Mouse (Mus musculus) CH12.LX (cell line): ENCODE results near the gene Rest. TPM values are rescaled to one million over a fixed set of nuclear protein-coding genes. Genes with fewer than 3 reads are reported as not detected.

Source experiments
- DNase-seq: peaks from one replicate; pipeline ENCODE4 v3.0.0-alpha.2; 2013; ENCODE audit errors: extremely low read depth
- H3K27ac ChIP-seq: 2 replicates; pipeline ENCODE4 v1.5.1; 2012; ENCODE audit warnings: low read depth, mild to moderate bottlenecking, control low read depth, moderate library complexity; ENCODE audit not compliant: insufficient read depth
- H3K27me3 ChIP-seq: replicated peaks from 2 replicates; pipeline ENCODE3; 2012; ENCODE audit warnings: inconsistent platforms
- H3K36me3 ChIP-seq, 2 experiments: replicated peaks in 1 of 2; 2 replicates each; pipeline versions ENCODE3 to v1.6.1; 2012; ENCODE audit warnings: inconsistent platforms in 1 of 2, low read length in 1 of 2, mild to moderate bottlenecking in 1 of 2, mixed read lengths in 1 of 2, moderate library complexity in 1 of 2; ENCODE audit not compliant: control insufficient read depth in 1 of 2, insufficient read depth in 1 of 2
- H3K4me1 ChIP-seq, 2 experiments: 2 replicates each; pipeline ENCODE4 v1.6.1; 2012; ENCODE audit warnings: inconsistent platforms in 1 of 2, moderate library complexity in 1 of 2; ENCODE audit not compliant: insufficient read depth in 2 of 2, control insufficient read depth in 1 of 2
- H3K4me2 ChIP-seq: 2 replicates; pipeline ENCODE4 v1.6.1; 2012; ENCODE audit warnings: low read depth, mild to moderate bottlenecking, control low read depth; ENCODE audit not compliant: poor library complexity, insufficient read depth, severe bottlenecking
- H3K4me3 ChIP-seq, 3 experiments: fragments of 150-350 bp in 1 of 3; sonication (generic) in 1 of 3; replicated peaks in 1 of 3; 2 replicates each; pipeline versions ENCODE3 to v1.5.1; 2011 to 2012; ENCODE audit warnings: low read depth in 2 of 3, low read length in 2 of 3, mild to moderate bottlenecking in 2 of 3, moderate library complexity in 2 of 3, control low read depth in 1 of 3, improper control_type of control experiment in 1 of 3, inconsistent platforms in 1 of 3, mixed read lengths in 1 of 3; ENCODE audit not compliant: poor library complexity in 1 of 3
- H3K79me2 ChIP-seq: replicated peaks from 2 replicates; pipeline ENCODE4 v1.6.1; 2012; ENCODE audit warnings: mild to moderate bottlenecking, moderate library complexity; ENCODE audit not compliant: control insufficient read depth, poor library complexity, insufficient read depth, severe bottlenecking; ENCODE audit errors: extremely low read depth
- H3K9ac ChIP-seq: 2 replicates; pipeline ENCODE4 v1.6.1; 2012; ENCODE audit warnings: low read depth, mild to moderate bottlenecking, control low read depth, moderate library complexity; ENCODE audit not compliant: insufficient read depth
- H3K9me3 ChIP-seq: replicated peaks from 2 replicates; pipeline ENCODE3; 2012; ENCODE audit warnings: low read length, inconsistent platforms, mixed read lengths
- BHLHE40 ChIP-seq: IDR thresholded peaks from 2 replicates; pipeline ENCODE4 v1.6.1; 2011; ENCODE audit warnings: mild to moderate bottlenecking, low read depth, low read length, improper control_type of control experiment
- CHD1 ChIP-seq: IDR thresholded peaks from 2 replicates; pipeline ENCODE4 v1.6.1; 2012; ENCODE audit warnings: low read depth, low read length, improper control_type of control experiment, inconsistent platforms
- CHD2 ChIP-seq: IDR thresholded peaks from 2 replicates; pipeline ENCODE4 v1.6.1; 2011; ENCODE audit warnings: low read length, improper control_type of control experiment
- CTCF ChIP-seq, 2 experiments: IDR thresholded peaks in 1 of 2; conservative IDR thresholded peaks in 1 of 2; 2 replicates each; pipeline ENCODE4 v1.5.1; 2011 to 2012; ENCODE audit warnings: low read depth in 2 of 2, low read length in 2 of 2, improper control_type of control experiment in 1 of 2, inconsistent platforms in 1 of 2, mild to moderate bottlenecking in 1 of 2, moderate library complexity in 1 of 2
- E2F4 ChIP-seq: IDR thresholded peaks from 2 replicates; pipeline ENCODE4 v1.6.1; 2011; ENCODE audit warnings: low read depth, low read length, improper control_type of control experiment; ENCODE audit not compliant: insufficient replicate concordance
- ELF1 ChIP-seq: IDR thresholded peaks from 2 replicates; pipeline ENCODE4 v1.6.1; 2014; ENCODE audit warnings: low read depth, mild to moderate bottlenecking, inconsistent platforms, low read length, improper control_type of control experiment
- EP300 ChIP-seq: IDR thresholded peaks from 2 replicates; pipeline ENCODE4 v1.6.1; 2011; ENCODE audit warnings: low read length, improper control_type of control experiment
- ETS1 ChIP-seq: conservative IDR thresholded peaks from 2 replicates; pipeline ENCODE4 v1.6.1; 2012; ENCODE audit warnings: low read depth, mild to moderate bottlenecking, inconsistent platforms, low read length, improper control_type of control experiment, moderate library complexity
- GABPA ChIP-seq: IDR thresholded peaks from 2 replicates; pipeline ENCODE4 v1.6.1; 2012; ENCODE audit warnings: low read depth, low read length, improper control_type of control experiment, inconsistent platforms; ENCODE audit not compliant: insufficient replicate concordance
- HCFC1 ChIP-seq: IDR thresholded peaks from 2 replicates; pipeline ENCODE4 v1.6.1; 2012; ENCODE audit warnings: low read depth, mild to moderate bottlenecking, inconsistent platforms, low read length, improper control_type of control experiment
- IRF4 ChIP-seq: IDR thresholded peaks from 2 replicates; pipeline ENCODE4 v1.6.1; 2014; ENCODE audit warnings: low read depth, mild to moderate bottlenecking, inconsistent platforms, low read length, improper control_type of control experiment
- JUN ChIP-seq: IDR thresholded peaks from 2 replicates; pipeline ENCODE4 v1.6.1; 2011; ENCODE audit warnings: low read depth, mild to moderate bottlenecking, low read length, improper control_type of control experiment, moderate library complexity; ENCODE audit not compliant: insufficient read depth
- JUND ChIP-seq: conservative IDR thresholded peaks from 2 replicates; pipeline ENCODE4 v1.6.1; 2011; ENCODE audit warnings: low read depth, low read length, improper control_type of control experiment
- KAT2A ChIP-seq: IDR thresholded peaks from 2 replicates; pipeline ENCODE4 v1.6.1; 2012; ENCODE audit warnings: low read length, improper control_type of control experiment, inconsistent platforms; ENCODE audit not compliant: insufficient replicate concordance
- MAFK ChIP-seq: IDR thresholded peaks from 2 replicates; pipeline ENCODE4 v1.6.1; 2011; ENCODE audit warnings: low read length, improper control_type of control experiment; ENCODE audit not compliant: insufficient replicate concordance
- MAX ChIP-seq: IDR thresholded peaks from 2 replicates; pipeline ENCODE4 v1.6.1; 2011; ENCODE audit warnings: low read length, improper control_type of control experiment
- MAZ ChIP-seq: IDR thresholded peaks from 2 replicates; pipeline ENCODE4 v1.6.1; 2012; ENCODE audit warnings: low read depth, mild to moderate bottlenecking, inconsistent platforms, low read length, improper control_type of control experiment, moderate library complexity
- MEF2A ChIP-seq: IDR thresholded peaks from 2 replicates; pipeline ENCODE4 v1.6.1; 2014; ENCODE audit warnings: low read depth, mild to moderate bottlenecking, inconsistent platforms, low read length, improper control_type of control experiment, borderline replicate concordance
- MXI1 ChIP-seq: IDR thresholded peaks from 2 replicates; pipeline ENCODE4 v1.6.1; 2011; ENCODE audit warnings: mild to moderate bottlenecking, low read depth, low read length, improper control_type of control experiment
- MYC ChIP-seq: IDR thresholded peaks from 2 replicates; pipeline ENCODE4 v1.6.1; 2011; ENCODE audit warnings: low read depth, mild to moderate bottlenecking, improper control_type of control experiment, low read length
- NELFE ChIP-seq: IDR thresholded peaks from 2 replicates; pipeline ENCODE4 v1.6.1; 2011; ENCODE audit warnings: low read depth, low read length, improper control_type of control experiment
- NRF1 ChIP-seq: IDR thresholded peaks from 2 replicates; pipeline ENCODE4 v1.6.1; 2014; ENCODE audit warnings: low read depth, mild to moderate bottlenecking, inconsistent platforms, low read length, improper control_type of control experiment, moderate library complexity
- PAX5 ChIP-seq: IDR thresholded peaks from 2 replicates; pipeline ENCODE4 v1.6.1; 2012; ENCODE audit warnings: low read length, inconsistent platforms, mixed read lengths
- POLR2A ChIP-seq: IDR thresholded peaks from 2 replicates; pipeline ENCODE4 v1.6.1; 2011; ENCODE audit warnings: low read depth, mild to moderate bottlenecking, improper control_type of control experiment, low read length
- POLR2AphosphoS2 ChIP-seq: IDR thresholded peaks from 2 replicates; pipeline ENCODE4 v1.6.1; 2011; ENCODE audit warnings: low read depth, low read length, improper control_type of control experiment
- RAD21 ChIP-seq: IDR thresholded peaks from 2 replicates; pipeline ENCODE4 v1.6.1; 2011; ENCODE audit warnings: low read depth, mild to moderate bottlenecking, low read length, improper control_type of control experiment, moderate library complexity
- RCOR1 ChIP-seq: conservative IDR thresholded peaks from 2 replicates; pipeline ENCODE4 v1.6.1; 2012; ENCODE audit warnings: low read depth, mild to moderate bottlenecking, inconsistent platforms, low read length, improper control_type of control experiment
- SIN3A ChIP-seq: IDR thresholded peaks from 2 replicates; pipeline ENCODE4 v1.6.1; 2012; ENCODE audit warnings: low read length, improper control_type of control experiment, inconsistent platforms
- SMC3 ChIP-seq: IDR thresholded peaks from 2 replicates; pipeline ENCODE4 v1.6.1; 2011; ENCODE audit warnings: low read depth, low read length, improper control_type of control experiment
- TBP ChIP-seq: conservative IDR thresholded peaks from 2 replicates; pipeline ENCODE4 v1.6.1; 2011; ENCODE audit warnings: low read depth, low read length, improper control_type of control experiment
- TCF12 ChIP-seq: IDR thresholded peaks from 2 replicates; pipeline ENCODE4 v1.6.1; 2014; ENCODE audit warnings: low read depth, mild to moderate bottlenecking, inconsistent platforms, low read length, improper control_type of control experiment
- UBTF ChIP-seq: IDR thresholded peaks from 2 replicates; pipeline ENCODE4 v1.6.1; 2012; ENCODE audit warnings: low read depth, mild to moderate bottlenecking, inconsistent platforms, low read length, improper control_type of control experiment, moderate library complexity
- USF1 ChIP-seq: IDR thresholded peaks from 2 replicates; pipeline ENCODE4 v1.6.1; 2014; ENCODE audit warnings: low read depth, mild to moderate bottlenecking, inconsistent platforms, low read length, improper control_type of control experiment
- USF2 ChIP-seq: conservative IDR thresholded peaks from 2 replicates; pipeline ENCODE4 v1.6.1; 2011; ENCODE audit warnings: low read depth, low read length, improper control_type of control experiment
- ZC3H11A ChIP-seq: IDR thresholded peaks from 2 replicates; pipeline ENCODE4 v1.6.1; 2012; ENCODE audit warnings: low read depth, mild to moderate bottlenecking, inconsistent platforms, low read length, improper control_type of control experiment
- ZKSCAN1 ChIP-seq: IDR thresholded peaks from 2 replicates; pipeline ENCODE4 v1.6.1; 2012; ENCODE audit warnings: low read depth, inconsistent platforms, low read length, improper control_type of control experiment, borderline replicate concordance
- ZMIZ1 ChIP-seq: IDR thresholded peaks from 2 replicates; pipeline ENCODE4 v1.6.1; 2012; ENCODE audit warnings: low read depth, mild to moderate bottlenecking, inconsistent platforms, low read length, improper control_type of control experiment
- ZNF384 ChIP-seq: IDR thresholded peaks from 2 replicates; pipeline ENCODE4 v1.6.1; 2012; ENCODE audit warnings: low read depth, low read length, improper control_type of control experiment, inconsistent platforms
- dilution Hi-C: fragments of 300-500 bp; cut with MboI; formaldehyde crosslinking; loops from 2 replicates; pipeline ENCODE4 v1.14.3; 2020; ENCODE audit warnings: low sequenced_read_pairs; ENCODE audit not compliant: extremely low pct_unique_long_range_greater_than_20kb, extremely low pct_ligation_motif_present
- in situ Hi-C: fragments of 300-500 bp; cut with MboI; formaldehyde crosslinking; loops from 3 replicates; pipeline ENCODE4 v1.14.3; 2019; ENCODE audit warnings: low sequenced_read_pairs, low pct_ligation_motif_present, low pct_unique_long_range_greater_than_20kb, mixed read lengths
- polyA plus RNA-seq: library from polyadenylated mRNA; unstranded; fragments of >175 nt; gene quantifications from 2 replicates; pipeline ENCODE4 v1.2.1, GENCODE M21; 2012; ENCODE audit warnings: low read depth; ENCODE audit not compliant: insufficient read length
- total RNA-seq, 2 experiments: library from RNA; depleted of rRNA; stranded (reverse); fragments of 300-350 nt in 1 of 2; fragments of >200 nt in 1 of 2; gene quantifications; 2 replicates each; pipeline ENCODE4 v1.2.3; 2012 to 2014

Gene Rest
- total and polyA plus RNA-seq, 3 experiments: 7.8 to 16.8 (median 15.9) TPM

- H3K4me3 ChIP-seq: no peak overlapping the region
- TF ChIP-seq CHD2: no peak
- no peak for TF ChIP-seq ELF1
- peak; percentile 70; the same call in 1 of the 2 replicates for TF ChIP-seq MEF2A
- TF ChIP-seq RCOR1: peak; percentile 46; the same call in 1 of the 2 replicates
- TF ChIP-seq RAD21: no peak
- no peak for TF ChIP-seq NRF1
- TF ChIP-seq GABPA: no peak
- TF ChIP-seq POLR2AphosphoS2: no peak
- no peak for TF ChIP-seq ZKSCAN1
- TF ChIP-seq SMC3: no peak
- peak; percentile 86 for TF ChIP-seq MXI1
- TF ChIP-seq MAFK: 0 out of 2 replicates have a peak, but pooled peaks have one; percentile 56
- no peak for TF ChIP-seq E2F4
- peak; percentile 43; the same call in 1 of the 2 replicates for TF ChIP-seq MAX
- no peak for TF ChIP-seq CHD1
- TF ChIP-seq ZC3H11A: no peak
- TF ChIP-seq KAT2A: no peak
- TF ChIP-seq JUN: peak; percentile 58; the same call in 1 of the 2 replicates
- peak; percentile 100 for TF ChIP-seq BHLHE40
- peak; percentile 90 for TF ChIP-seq ETS1
- no peak for TF ChIP-seq POLR2A
- peak; percentile 61 for TF ChIP-seq EP300
- TF ChIP-seq SIN3A: peak; percentile 67; the same call in 1 of the 2 replicates
- TF ChIP-seq IRF4: peak; percentile 91
- no peak for TF ChIP-seq ZMIZ1
- no peak for TF ChIP-seq USF2
- TF ChIP-seq CTCF (conservative IDR thresholded peaks at IDR 0.05 in 1 of 2, IDR thresholded peaks at IDR 0.05 in 1 of 2; ENCODE audit: low read depth in 2 of 2, low read length in 2 of 2): no peak
- TF ChIP-seq NELFE: no peak
- TF ChIP-seq USF1: no peak
- no peak for TF ChIP-seq TBP
- TF ChIP-seq UBTF: no peak
- TF ChIP-seq PAX5: no peak
- peak; percentile 28; the same call in 1 of the 2 replicates for TF ChIP-seq TCF12
- TF ChIP-seq ZNF384: no peak
- peak; percentile 82; the same call in 1 of the 2 replicates for TF ChIP-seq MYC
- TF ChIP-seq JUND: peak; percentile 65; the same call in 1 of the 2 replicates
- TF ChIP-seq HCFC1: no peak
- TF ChIP-seq MAZ: no peak
- H3K36me3 ChIP-seq: peaks cover 51 to 64% of the 10 kb centered on the region in 2 experiments
- H3K9ac ChIP-seq: no peak overlapping the region
- H3K27me3 ChIP-seq: no peaks in the 10 kb centered on the region
- dilution Hi-C loops: no loop called here
- H3K9me3 ChIP-seq: no peaks in the 10 kb centered on the region
- H3K27ac ChIP-seq: no peak overlapping the region
- DNase-seq: peak; percentile 74
- H3K4me1 ChIP-seq: peaks cover 24 to 67% of the 10 kb centered on the region in 2 experiments
- H3K4me2 ChIP-seq: 0 out of 2 replicates have a peak overlapping the region, but pooled peaks have one; percentile 2
- H3K79me2 ChIP-seq: peaks cover 21% of the 10 kb centered on the region
- in situ Hi-C loops: no loop called here
Observed at GRCm38 (mm10) chr5:77285685-77286084, 20.4 kb downstream of the Rest start.
